Comparison of ENCODE assay signal across 8 mouse cellular contexts in the genomic region with DNA sequence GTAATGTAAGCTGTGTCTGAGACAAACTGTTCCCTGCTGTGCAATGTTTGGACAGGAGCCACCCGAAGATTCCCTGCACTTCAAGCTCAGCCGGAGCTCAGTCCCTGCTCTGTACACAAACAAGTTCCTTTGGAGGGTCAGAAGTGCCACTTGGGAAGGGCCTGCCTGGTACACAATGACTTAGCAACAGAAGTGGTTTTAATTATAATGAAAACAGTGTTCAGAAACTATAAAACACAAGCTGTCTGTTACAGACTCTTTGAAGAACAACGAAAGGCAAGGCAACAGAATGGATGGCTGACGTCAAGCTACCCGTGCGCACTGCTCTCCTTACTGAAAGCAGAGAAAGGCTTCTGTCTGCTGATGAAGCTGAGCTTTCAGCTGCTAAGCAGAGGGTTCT.
DNase-seq lines count a peak whose midpoint lies in the region; ATAC-seq and TF ChIP-seq lines count a peak whose summit lies in the region.

No protein-coding gene starts in this region.

- DNase-seq in left cerebral cortex, adult 11 months (ENCODE audit: low spot score) = peak; percentile 18
- DNase-seq in left cerebral cortex, postnatal 4 days = no peak
- no peak for DNase-seq in thymus, postnatal 25 days
- no peak for DNase-seq in thymus, adult 2 months

- no peak overlapping the region for H3K4me3 ChIP-seq in forebrain, embryonic 13.5 days
- no peak overlapping the region for H3K4me3 ChIP-seq in intestine, embryonic 15.5 days (replicated peaks)
- H3K4me3 ChIP-seq in limb, embryonic 12.5 days (replicated peaks) = peak overlapping the region; percentile 5
- H3K4me3 ChIP-seq in neural tube, embryonic 14.5 days (ENCODE audit: low read depth, low read length) = no peak overlapping the region
- no peak overlapping the region for H3K4me3 ChIP-seq in thymus, adult 2 months (ENCODE audit: control insufficient read depth, insufficient read depth, low read length)

- no peaks in the 10 kb centered on the region for H3K36me3 ChIP-seq in forebrain, embryonic 13.5 days (ENCODE audit: poor library complexity, severe bottlenecking)
- no peaks in the 10 kb centered on the region for H3K36me3 ChIP-seq in intestine, embryonic 15.5 days
- no peaks in the 10 kb centered on the region for H3K36me3 ChIP-seq in limb, embryonic 12.5 days
- no peaks in the 10 kb centered on the region for H3K36me3 ChIP-seq in neural tube, embryonic 14.5 days (ENCODE audit: control insufficient read depth, insufficient read depth, low read length)
- H3K36me3 ChIP-seq in thymus, adult 2 months (ENCODE audit: control insufficient read depth, insufficient read depth, low read length) = no peaks in the 10 kb centered on the region

- peak; percentile 87 for ATAC-seq in forebrain, embryonic 13.5 days
- ATAC-seq in intestine, embryonic 15.5 days = peak; percentile 50; the same call in 1 of the 2 replicates
- ATAC-seq in limb, embryonic 12.5 days (ENCODE audit: insufficient number of reproducible peaks, insufficient read depth, low FRiP score, low TSS enrichment, low read depth) = no peak
- ATAC-seq in neural tube, embryonic 14.5 days (ENCODE audit: low read depth) = peak; percentile 77; the same call in 1 of the 2 replicates

- peak overlapping the region; percentile 47 for H3K9ac ChIP-seq in forebrain, embryonic 13.5 days
- 0 out of 2 replicates have a peak overlapping the region, but pooled peaks have one; percentile 17 for H3K9ac ChIP-seq in intestine, embryonic 15.5 days
- no peak overlapping the region for H3K9ac ChIP-seq in limb, embryonic 12.5 days (replicated peaks)
- H3K9ac ChIP-seq in neural tube, embryonic 14.5 days (replicated peaks; ENCODE audit: low read depth, low read length) = no peak overlapping the region

- no peaks in the 10 kb centered on the region for H3K9me3 ChIP-seq in forebrain, embryonic 13.5 days (replicated peaks)
- H3K9me3 ChIP-seq in intestine, embryonic 15.5 days = no peaks in the 10 kb centered on the region
- H3K9me3 ChIP-seq in limb, embryonic 12.5 days = no peaks in the 10 kb centered on the region
- no peaks in the 10 kb centered on the region for H3K9me3 ChIP-seq in neural tube, embryonic 14.5 days (ENCODE audit: control insufficient read depth, low read length)

- WGBS in forebrain, embryonic 13.5 days = 3% methylated on average over 6 of the region's 6 CpGs
- WGBS in intestine, embryonic 15.5 days = 13% methylated on average over 6 of the region's 6 CpGs
- 5% methylated on average over 6 of the region's 6 CpGs for WGBS in limb, embryonic 12.5 days
- WGBS in neural tube, embryonic 14.5 days = under 1% methylated on average over 6 of the region's 6 CpGs
- 90% methylated on average over 6 of the region's 6 CpGs for WGBS in thymus, adult 2 months

- peak overlapping the region; percentile 81 for H3K27ac ChIP-seq in forebrain, embryonic 13.5 days
- peak overlapping the region; percentile 44; the same call in 1 of the 2 replicates for H3K27ac ChIP-seq in intestine, embryonic 15.5 days
- 0 out of 2 replicates have a peak overlapping the region, but pooled peaks have one; percentile 0 for H3K27ac ChIP-seq in limb, embryonic 12.5 days
- peak overlapping the region; percentile 16; the same call in 1 of the 2 replicates for H3K27ac ChIP-seq in neural tube, embryonic 14.5 days (ENCODE audit: low read depth, low read length)
- H3K27ac ChIP-seq in thymus, adult 2 months (ENCODE audit: control insufficient read depth, insufficient read depth, low read length) = no peak overlapping the region

- H3K4me1 ChIP-seq in forebrain, embryonic 13.5 days = peaks cover 24% of the 10 kb centered on the region
- peaks cover 4% of the 10 kb centered on the region; the same call in 1 of the 2 replicates for H3K4me1 ChIP-seq in intestine, embryonic 15.5 days (replicated peaks)
- H3K4me1 ChIP-seq in limb, embryonic 12.5 days (replicated peaks) = peaks cover 14% of the 10 kb centered on the region
- no peaks in the 10 kb centered on the region for H3K4me1 ChIP-seq in neural tube, embryonic 14.5 days (ENCODE audit: control insufficient read depth, insufficient read depth, low read length)
- H3K4me1 ChIP-seq in thymus, adult 2 months (replicated peaks; ENCODE audit: control insufficient read depth, insufficient read depth, low read length) = 0 out of 2 replicates have a peak, but pooled peaks cover 3% of the 10 kb centered on the region

- 0 out of 2 replicates have a peak, but pooled peaks cover 4% of the 10 kb centered on the region for H3K27me3 ChIP-seq in forebrain, embryonic 13.5 days
- H3K27me3 ChIP-seq in intestine, embryonic 15.5 days (replicated peaks) = no peaks in the 10 kb centered on the region
- no peaks in the 10 kb centered on the region for H3K27me3 ChIP-seq in limb, embryonic 12.5 days
- no peaks in the 10 kb centered on the region for H3K27me3 ChIP-seq in neural tube, embryonic 14.5 days (ENCODE audit: control insufficient read depth, insufficient read depth, low read length)
- no peaks in the 10 kb centered on the region for H3K27me3 ChIP-seq in thymus, adult 2 months (ENCODE audit: control insufficient read depth, insufficient read depth, low read length)

- TF ChIP-seq POLR2A in thymus, adult 2 months (IDR thresholded peaks at IDR 0.05; ENCODE audit: control insufficient read depth, extremely low read depth, insufficient read depth, low read length, poor library complexity) = no peak

- TF ChIP-seq CTCF in thymus, adult 2 months (IDR thresholded peaks at IDR 0.05; ENCODE audit: borderline replicate concordance, control insufficient read depth, extremely low read depth, insufficient read depth, low read length, poor library complexity) = no peak

- peak overlapping the region; percentile 27 for H3K4me2 ChIP-seq in forebrain, embryonic 13.5 days
- H3K4me2 ChIP-seq in intestine, embryonic 15.5 days (replicated peaks) = peak overlapping the region; percentile 48
- peak overlapping the region; percentile 33 for H3K4me2 ChIP-seq in limb, embryonic 12.5 days
- H3K4me2 ChIP-seq in neural tube, embryonic 14.5 days (ENCODE audit: low read depth, low read length) = peak overlapping the region; percentile 17; the same call in 1 of the 2 replicates

- intact Hi-C loops in left cerebral cortex, postnatal 4 days (cut with DNase I) = loop anchor here (5.0 to 10.0 kb wide), 2 partner anchors 134 to 206 kb away; a partner anchor contains a TSS

Comparison
In these comparisons a context has a peak if more than half of its experiments do, and no peak if none do; other contexts are left out.
1. H3K9ac ChIP-seq: peak in forebrain, embryonic 13.5 days (single experiment) and intestine, embryonic 15.5 days (single experiment); none in limb, embryonic 12.5 days (single experiment) and neural tube, embryonic 14.5 days (single experiment).
2. Peak in every context shown above with its lines, with median percentiles within 50 percentile points of each other: H3K4me2 ChIP-seq.